Mouse (Mus musculus): ENCODE measurements around the gene Mrps35.

- TF ChIP-seq CTCF (IDR thresholded peaks at IDR 0.05; ENCODE audit: low read depth) (no peak), EP300 (IDR thresholded peaks at IDR 0.05; ENCODE audit: low read depth) (no peak)
Measured at GRCm38 (mm10) chr6:147087736-147088135, 45.2 kb downstream of the Mrps35 start.
